Mouse (Mus musculus): Measurements from ENCODE around the gene Tmem255b. TPM values are rescaled to one million over a fixed set of nuclear protein-coding genes. Genes with fewer than 3 reads are reported as not detected.

Gene Tmem255b
- not detected in 2 replicates for polyA plus RNA-seq (2011; ENCODE audit: insufficient read length, low read depth, missing spikeins)

DNA sequence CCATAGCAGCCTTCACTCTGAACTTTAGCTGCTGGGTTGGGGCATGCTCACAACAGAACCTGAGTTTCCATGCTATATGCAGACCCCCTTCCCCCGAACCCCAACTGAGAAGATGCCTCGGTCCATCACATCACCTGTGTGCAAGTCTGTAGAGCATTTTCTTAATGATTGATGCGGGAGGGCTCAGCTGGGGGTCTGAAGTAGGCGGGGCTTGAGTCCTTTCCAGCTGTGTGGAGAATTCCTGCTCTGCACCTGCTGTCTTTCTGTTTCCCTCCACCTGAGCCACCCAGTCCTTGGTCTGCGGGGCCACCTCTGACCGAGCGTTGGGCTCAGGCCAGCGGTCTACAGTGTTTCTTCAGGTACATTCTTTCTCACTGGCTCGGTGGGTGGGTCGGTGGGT, at the start of gene Tmem255b:
Tmem255b (plus strand) TSS at position 301 of the 400 bp plus-strand sequence.
- H3K4me3 ChIP-seq (ENCODE audit: insufficient read depth, low read length), result no peak within 1 kb of the TSS
- TF ChIP-seq CTCF (IDR thresholded peaks at IDR 0.05; ENCODE audit: borderline replicate concordance, insufficient read depth, low read length) (no peak), POLR2A (IDR thresholded peaks at IDR 0.05; ENCODE audit: low read depth, low read length) (no peak)
- H3K27ac ChIP-seq (ENCODE audit: insufficient read depth, low read length), result no peak within 1 kb of the TSS
- no peaks in the 10 kb centered on the region for H3K4me1 ChIP-seq (ENCODE audit: control insufficient read depth, insufficient read depth, low read length)

GRCm38 (mm10) chr8:13386366-13386765, 48.6 kb upstream of the Tmem255b start:
- H3K4me3 ChIP-seq (ENCODE audit: insufficient read depth, low read length), result no peak overlapping the region
- TF ChIP-seq CTCF (IDR thresholded peaks at IDR 0.05; ENCODE audit: borderline replicate concordance, insufficient read depth, low read length), result no peak
- TF ChIP-seq POLR2A (IDR thresholded peaks at IDR 0.05; ENCODE audit: low read depth, low read length), result no peak
- H3K27ac ChIP-seq (ENCODE audit: insufficient read depth, low read length), result no peak overlapping the region
- no peaks in the 10 kb centered on the region for H3K4me1 ChIP-seq (ENCODE audit: control insufficient read depth, insufficient read depth, low read length)

GRCm38 (mm10) chr8:13387728-13388127, 47.3 kb upstream of the Tmem255b start:
- Histone ChIP-seq H3K4me3 (ENCODE audit: insufficient read depth, low read length) (no peak overlapping the region), H3K4me1 (ENCODE audit: control insufficient read depth, insufficient read depth, low read length) (no peaks in the 10 kb centered on the region), H3K27ac (ENCODE audit: insufficient read depth, low read length) (no peak overlapping the region)
- no peak for TF ChIP-seq POLR2A (IDR thresholded peaks at IDR 0.05; ENCODE audit: low read depth, low read length)
- no peak for TF ChIP-seq CTCF (IDR thresholded peaks at IDR 0.05; ENCODE audit: borderline replicate concordance, insufficient read depth, low read length)

DNA sequence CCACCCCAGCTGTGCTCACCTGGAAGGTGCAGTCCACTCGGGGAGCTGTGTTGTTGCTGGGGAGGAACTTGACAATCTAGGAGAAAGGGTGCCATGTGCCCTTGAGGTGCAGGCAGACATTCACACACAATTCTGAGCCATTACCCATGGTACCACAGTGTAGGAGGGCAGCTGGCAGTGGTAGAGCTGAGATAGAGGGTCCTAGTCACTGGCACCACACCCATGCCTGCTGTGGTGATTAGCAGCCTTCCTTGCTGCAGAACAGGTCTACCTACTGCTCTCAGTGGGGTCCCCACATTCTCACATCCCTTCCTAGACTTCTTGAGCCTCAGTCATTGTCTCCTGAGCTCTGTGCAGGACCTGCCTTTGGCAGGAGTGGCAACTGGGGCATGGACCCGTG, 46.2 kb upstream of the Tmem255b start:
- no peaks in the 10 kb centered on the region for H3K4me1 ChIP-seq (ENCODE audit: control insufficient read depth, insufficient read depth, low read length)
- no peak overlapping the region for H3K27ac ChIP-seq (ENCODE audit: insufficient read depth, low read length)
- no peak overlapping the region for H3K4me3 ChIP-seq (ENCODE audit: insufficient read depth, low read length)
- no peak for TF ChIP-seq CTCF (IDR thresholded peaks at IDR 0.05; ENCODE audit: borderline replicate concordance, insufficient read depth, low read length)
- TF ChIP-seq POLR2A (IDR thresholded peaks at IDR 0.05; ENCODE audit: low read depth, low read length), result no peak

DNA sequence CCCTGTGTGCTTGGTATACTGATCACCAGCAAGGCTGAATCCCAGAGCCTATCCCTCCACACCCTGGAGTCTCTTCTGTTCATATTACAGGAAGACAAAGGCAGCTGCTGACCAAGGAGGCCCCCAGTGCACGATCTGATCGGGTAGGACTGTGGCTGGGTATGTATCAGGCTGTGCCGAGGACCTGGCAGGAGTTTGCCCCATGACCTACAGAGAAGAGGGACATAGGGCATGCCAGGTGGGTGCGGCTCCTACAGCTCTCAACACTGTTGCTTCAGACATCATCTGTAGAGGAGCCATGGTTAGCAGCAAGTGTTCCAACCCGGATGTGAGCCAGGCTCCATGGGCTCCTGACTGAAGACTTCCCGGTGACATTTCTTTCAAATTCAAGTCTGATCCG, 41.1 kb upstream of the Tmem255b start:
- Histone ChIP-seq H3K4me1 (ENCODE audit: control insufficient read depth, insufficient read depth, low read length) (no peaks in the 10 kb centered on the region), H3K4me3 (ENCODE audit: insufficient read depth, low read length) (no peak overlapping the region), H3K27ac (ENCODE audit: insufficient read depth, low read length) (no peak overlapping the region)
- no peak for TF ChIP-seq CTCF (IDR thresholded peaks at IDR 0.05; ENCODE audit: borderline replicate concordance, insufficient read depth, low read length)
- TF ChIP-seq POLR2A (IDR thresholded peaks at IDR 0.05; ENCODE audit: low read depth, low read length), result no peak

DNA sequence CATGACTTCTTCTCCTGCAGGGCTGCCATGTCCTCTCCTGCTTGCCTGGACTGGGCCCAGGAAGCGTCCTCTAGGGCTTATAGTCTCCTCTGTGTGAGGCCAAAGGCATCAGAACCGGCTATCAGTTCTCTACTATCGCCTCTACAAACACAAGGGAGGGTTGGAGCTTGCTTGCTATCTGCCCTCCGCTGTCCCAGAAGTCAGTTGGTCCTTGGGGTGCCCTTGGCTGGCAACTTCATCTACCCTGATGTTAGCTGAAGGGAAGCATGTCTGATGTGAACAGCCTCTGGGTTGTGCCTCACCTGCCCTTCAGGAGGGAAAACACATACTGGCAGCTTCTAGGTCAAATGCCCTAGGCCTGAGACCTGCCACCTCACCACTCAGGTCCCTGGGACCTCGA, 38.3 kb upstream of the Tmem255b start, which contains the start of gene Atp4b:
Atp4b (minus strand) TSS at position 101 of the 400 bp plus-strand sequence.
- TF ChIP-seq CTCF (IDR thresholded peaks at IDR 0.05; ENCODE audit: borderline replicate concordance, insufficient read depth, low read length) (no peak), POLR2A (IDR thresholded peaks at IDR 0.05; ENCODE audit: low read depth, low read length) (no peak)
- Histone ChIP-seq H3K27ac (ENCODE audit: insufficient read depth, low read length) (no peak within 1 kb of the TSS), H3K4me1 (ENCODE audit: control insufficient read depth, insufficient read depth, low read length) (no peaks in the 10 kb centered on the region), H3K4me3 (ENCODE audit: insufficient read depth, low read length) (no peak within 1 kb of the TSS)

DNA sequence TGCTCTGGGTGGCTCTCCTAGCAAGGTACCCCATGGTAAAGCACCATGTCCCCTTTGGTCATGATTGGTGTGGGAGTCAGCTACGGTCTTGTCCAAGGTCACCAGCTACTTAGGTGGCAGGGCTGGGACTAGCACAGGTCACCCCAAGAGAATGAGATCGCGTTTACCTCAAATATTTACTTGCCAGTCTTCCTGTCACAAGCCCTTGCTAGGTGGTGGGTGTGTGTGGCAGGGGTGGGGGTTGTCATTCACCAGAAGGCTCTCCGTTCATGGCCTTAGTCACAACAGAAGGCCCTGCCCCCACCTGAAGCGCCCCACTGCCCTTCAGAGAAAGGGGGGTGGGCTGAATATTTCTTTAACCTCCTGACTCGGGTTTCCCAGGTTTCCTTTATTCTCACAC, 31.5 kb upstream of the Tmem255b start:
- no peak for TF ChIP-seq CTCF (IDR thresholded peaks at IDR 0.05; ENCODE audit: borderline replicate concordance, insufficient read depth, low read length)
- no peak for TF ChIP-seq POLR2A (IDR thresholded peaks at IDR 0.05; ENCODE audit: low read depth, low read length)
- H3K4me1 ChIP-seq (ENCODE audit: control insufficient read depth, insufficient read depth, low read length), result no peaks in the 10 kb centered on the region
- no peak overlapping the region for H3K4me3 ChIP-seq (ENCODE audit: insufficient read depth, low read length)
- H3K27ac ChIP-seq (ENCODE audit: insufficient read depth, low read length), result no peak overlapping the region

DNA sequence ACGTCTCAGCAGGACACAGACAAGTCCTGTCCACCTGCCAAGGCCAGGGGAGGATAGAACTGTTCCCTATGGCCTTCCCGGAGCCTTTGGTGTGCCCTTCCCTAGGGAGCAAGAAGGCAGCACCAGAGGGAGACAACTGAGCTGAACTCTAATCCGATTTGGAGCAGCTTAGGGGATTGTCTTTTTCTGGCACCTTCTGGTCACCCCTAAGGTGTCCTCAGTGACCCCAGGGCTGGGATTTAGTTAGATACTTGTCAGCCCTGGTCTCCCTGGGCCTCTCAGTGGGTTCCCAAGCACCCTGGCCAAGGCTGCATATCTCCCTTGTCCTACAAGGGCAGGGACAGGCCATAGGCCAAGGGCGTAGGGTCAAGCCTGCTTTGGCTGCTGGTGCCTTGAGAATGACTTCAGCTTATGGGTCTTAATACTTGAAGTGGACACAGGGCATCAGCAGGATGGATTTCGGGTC, 30.3 kb upstream of the Tmem255b start, which contains the start of gene Grk1:
Grk1 (plus strand) TSS at position 416 of the 466 bp plus-strand sequence.
- no peaks in the 10 kb centered on the region for H3K4me1 ChIP-seq (ENCODE audit: control insufficient read depth, insufficient read depth, low read length)

DNA sequence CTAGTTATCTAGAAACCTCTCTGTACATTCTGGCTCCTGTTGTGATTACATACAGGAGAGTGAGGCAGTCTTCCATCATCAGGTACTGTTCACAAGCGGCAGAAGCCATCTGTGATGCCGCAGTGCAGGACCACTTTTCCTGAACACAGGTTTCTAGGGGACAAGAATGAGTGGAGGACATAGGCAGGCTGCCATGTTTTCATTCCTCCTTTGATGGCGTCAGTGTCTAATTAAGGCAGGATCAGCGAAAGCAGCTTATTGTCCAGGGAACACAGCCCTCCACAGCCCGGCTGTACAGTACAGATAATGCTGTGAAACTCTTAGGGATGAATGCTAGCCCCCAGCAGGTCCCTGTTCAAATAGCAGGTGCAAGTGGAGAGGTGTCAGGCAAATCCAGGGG, 29.0 kb upstream of the Tmem255b start:
- H3K4me3 ChIP-seq (ENCODE audit: insufficient read depth, low read length), result no peak overlapping the region
- TF ChIP-seq CTCF (IDR thresholded peaks at IDR 0.05; ENCODE audit: borderline replicate concordance, insufficient read depth, low read length), result no peak
- TF ChIP-seq POLR2A (IDR thresholded peaks at IDR 0.05; ENCODE audit: low read depth, low read length), result no peak
- no peak overlapping the region for H3K27ac ChIP-seq (ENCODE audit: insufficient read depth, low read length)
- H3K4me1 ChIP-seq (ENCODE audit: control insufficient read depth, insufficient read depth, low read length), result no peaks in the 10 kb centered on the region

More for the DNA sequence above, 30.3 kb upstream of the Tmem255b start, which contains the start of gene Grk1:
- Histone ChIP-seq H3K27ac (ENCODE audit: insufficient read depth, low read length) (no peak within 1 kb of the TSS), H3K4me3 (ENCODE audit: insufficient read depth, low read length) (no peak within 1 kb of the TSS)
- no peak for TF ChIP-seq CTCF (IDR thresholded peaks at IDR 0.05; ENCODE audit: borderline replicate concordance, insufficient read depth, low read length)

DNA sequence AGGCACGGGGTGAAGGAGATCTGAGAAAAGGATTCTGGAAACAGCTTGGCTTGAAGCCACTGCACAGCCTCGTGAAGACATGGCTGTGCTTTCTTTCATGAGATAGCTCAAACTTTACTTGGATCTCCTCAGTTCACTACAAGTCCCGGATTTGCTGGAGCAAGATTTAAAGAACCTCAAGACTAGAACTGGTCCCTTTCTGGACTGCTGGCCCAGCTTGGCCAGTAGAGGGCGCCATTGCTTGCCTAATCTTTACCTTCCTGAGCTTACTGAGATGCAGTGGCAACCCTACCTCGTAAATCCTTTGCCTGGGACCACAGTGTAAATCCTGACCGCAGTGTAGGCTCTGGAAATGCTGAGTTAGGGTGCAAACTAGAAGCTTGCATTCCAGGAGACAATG, 23.4 kb upstream of the Tmem255b start:
- Histone ChIP-seq H3K27ac (ENCODE audit: insufficient read depth, low read length) (no peak overlapping the region), H3K4me3 (ENCODE audit: insufficient read depth, low read length) (no peak overlapping the region), H3K4me1 (ENCODE audit: control insufficient read depth, insufficient read depth, low read length) (no peaks in the 10 kb centered on the region)
- TF ChIP-seq POLR2A (IDR thresholded peaks at IDR 0.05; ENCODE audit: low read depth, low read length) (no peak), CTCF (IDR thresholded peaks at IDR 0.05; ENCODE audit: borderline replicate concordance, insufficient read depth, low read length) (peak; percentile 72; the same call in 1 of the 2 replicates)
